Mouse (Mus musculus): ENCODE measurements at regions not wholly inside any gene's neighbourhood (a gene's known extent, or its start where the extent isn't known, plus 50 kb on each side); places are given as distances from the start of the nearest gene placed in this dataset.

DNA sequence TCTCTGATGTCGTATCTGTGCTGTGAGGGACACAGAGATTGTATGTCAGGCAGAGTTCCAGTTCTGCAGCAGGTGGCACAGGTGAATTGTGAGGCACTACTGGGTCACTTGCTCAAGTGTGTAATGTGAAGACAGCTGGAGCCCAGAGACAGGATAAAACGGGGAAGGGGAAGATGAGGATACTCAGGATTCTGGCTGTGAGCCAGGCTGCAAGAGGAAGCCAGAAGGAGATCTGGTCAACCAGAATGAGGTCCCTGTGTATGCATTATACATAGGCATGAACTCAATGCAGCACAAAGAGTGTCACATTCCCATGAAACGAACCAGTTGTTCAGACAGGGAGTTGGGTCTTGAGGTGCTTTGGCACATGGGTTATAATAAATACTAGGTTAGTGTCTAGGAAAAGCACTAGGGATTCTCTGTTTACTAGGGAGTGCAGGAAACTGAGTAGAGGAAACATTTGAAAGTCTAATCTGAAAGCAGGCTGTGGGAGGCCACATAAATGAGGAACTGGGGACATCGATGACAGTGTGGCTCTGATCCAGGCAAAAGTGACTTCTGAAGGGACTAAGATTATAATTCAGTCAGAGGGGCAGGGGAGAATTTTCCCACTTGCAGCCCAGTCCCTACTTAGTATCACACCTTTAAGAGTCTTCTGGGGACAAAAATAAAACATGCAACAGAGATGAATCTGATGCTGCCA, 109.9 kb upstream of the Rxfp2 start:
- no peak for DNase-seq (ENCODE audit: low spot score)

GRCm38 (mm10) chr5:149909108-149909739, 109.3 kb upstream of the Rxfp2 start:
- DNase-seq (ENCODE audit: low spot score), result no peak

GRCm38 (mm10) chr5:149909971-149910370, 108.5 kb upstream of the Rxfp2 start:
- no peak for DNase-seq (ENCODE audit: low spot score)

- DNase-seq (ENCODE audit: low spot score), result no peak
Observed at GRCm38 (mm10) chr5:149911968-149912367, 106.5 kb upstream of the Rxfp2 start.

GRCm38 (mm10) chr5:149915761-149916160, 102.7 kb upstream of the Rxfp2 start:
- DNase-seq (ENCODE audit: low spot score), result no peak

DNA sequence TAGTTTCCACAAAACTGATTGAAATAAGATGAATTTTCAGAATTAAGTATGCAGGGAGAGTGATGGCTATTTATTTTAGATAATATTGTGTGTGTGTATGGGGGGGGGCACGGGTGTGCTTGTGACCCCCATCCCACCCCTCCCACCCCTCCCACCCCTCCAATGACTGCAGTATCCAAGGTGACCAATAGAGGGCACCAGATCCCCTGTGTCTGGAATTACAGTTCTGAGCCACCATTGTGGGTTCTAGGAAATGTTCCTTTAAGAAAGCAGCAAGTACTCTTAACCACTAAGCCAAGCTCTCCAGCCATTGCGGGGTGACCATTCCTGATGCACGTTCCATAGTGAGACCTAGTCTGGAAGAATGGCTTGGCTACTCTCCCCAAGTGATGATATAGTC, 101.1 kb upstream of the Rxfp2 start:
- DNase-seq (ENCODE audit: low spot score), result no peak

GRCm38 (mm10) chr5:149919097-149919496, 99.4 kb upstream of the Rxfp2 start:
- no peak for DNase-seq (ENCODE audit: low spot score)

- no peak for DNase-seq (ENCODE audit: low spot score)
Observed at GRCm38 (mm10) chr5:149920326-149920725, 98.1 kb upstream of the Rxfp2 start.

DNA sequence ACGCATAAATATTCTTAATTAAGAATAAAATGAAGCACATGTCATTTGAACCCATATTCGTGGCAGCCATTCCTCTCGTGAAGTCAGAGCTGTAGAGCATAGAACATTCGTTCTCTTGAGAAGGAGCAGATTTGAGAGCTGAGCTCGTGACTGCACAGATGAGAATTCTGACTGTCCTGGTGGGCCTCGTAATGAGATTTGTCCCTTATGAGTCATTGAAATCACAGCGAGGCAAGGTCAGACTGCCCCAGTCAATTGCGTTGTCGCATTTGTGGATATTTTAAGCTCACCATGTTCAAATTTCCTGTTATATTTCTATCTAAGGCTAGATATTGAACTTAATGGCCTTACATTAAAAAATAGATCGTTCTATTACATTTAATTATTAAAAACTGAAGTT, 94.0 kb upstream of the Rxfp2 start:
- no peak for DNase-seq (ENCODE audit: low spot score)

GRCm38 (mm10) chr5:149926786-149927185, 91.7 kb upstream of the Rxfp2 start:
- no peak for DNase-seq (ENCODE audit: low spot score)

GRCm38 (mm10) chr5:149931574-149932161, 86.8 kb upstream of the Rxfp2 start:
- no peak for DNase-seq (ENCODE audit: low spot score)

- no peak for DNase-seq (ENCODE audit: low spot score)
Observed at GRCm38 (mm10) chr5:149932220-149932619, 86.3 kb upstream of the Rxfp2 start.

GRCm38 (mm10) chr5:149945651-149946050, 72.8 kb upstream of the Rxfp2 start:
- no peak for DNase-seq (ENCODE audit: low spot score)

DNA sequence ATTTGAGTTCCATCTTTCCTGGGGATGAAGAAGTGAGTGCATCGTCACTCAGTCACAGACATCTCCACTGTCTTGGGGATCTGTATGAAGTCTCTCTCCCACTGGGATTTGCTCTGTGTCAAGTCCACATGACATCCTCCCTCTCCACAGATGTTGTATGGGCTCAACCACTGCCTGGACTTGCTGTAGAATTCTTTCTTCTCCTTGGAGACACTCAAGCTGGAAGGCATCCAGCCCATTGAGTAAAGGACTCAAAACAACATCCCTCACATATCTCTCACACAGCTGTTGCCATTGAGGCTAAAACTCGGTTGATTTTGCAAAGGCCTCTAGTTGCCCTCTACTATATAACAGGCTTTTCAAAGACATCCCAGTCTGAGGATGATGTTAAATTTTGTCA, 71.0 kb upstream of the Rxfp2 start:
- no peak for DNase-seq (ENCODE audit: low spot score)

DNA sequence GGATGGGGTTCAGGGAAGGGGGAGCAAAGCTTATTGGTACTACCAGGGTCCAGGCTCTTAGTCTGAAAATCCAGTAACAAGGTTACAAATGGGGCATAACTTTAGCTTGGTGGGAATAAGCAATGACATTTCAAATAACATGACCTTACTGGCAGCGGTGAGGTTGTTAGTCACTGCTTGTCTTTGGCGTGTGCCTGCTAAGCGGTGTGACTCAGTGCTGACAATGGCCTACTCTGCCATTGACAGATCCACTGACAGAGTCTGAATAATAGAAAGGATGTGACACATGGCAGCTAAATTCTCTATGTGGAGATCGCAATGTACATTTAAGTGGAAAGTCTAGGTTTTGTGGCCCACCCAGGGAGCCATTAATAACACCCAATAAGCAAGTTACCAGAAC, 61.5 kb upstream of the Rxfp2 start:
- DNase-seq (ENCODE audit: low spot score), result no peak

- DNase-seq (ENCODE audit: low spot score), result no peak
Observed at GRCm38 (mm10) chr5:149961178-149961577, 57.3 kb upstream of the Rxfp2 start.

DNA sequence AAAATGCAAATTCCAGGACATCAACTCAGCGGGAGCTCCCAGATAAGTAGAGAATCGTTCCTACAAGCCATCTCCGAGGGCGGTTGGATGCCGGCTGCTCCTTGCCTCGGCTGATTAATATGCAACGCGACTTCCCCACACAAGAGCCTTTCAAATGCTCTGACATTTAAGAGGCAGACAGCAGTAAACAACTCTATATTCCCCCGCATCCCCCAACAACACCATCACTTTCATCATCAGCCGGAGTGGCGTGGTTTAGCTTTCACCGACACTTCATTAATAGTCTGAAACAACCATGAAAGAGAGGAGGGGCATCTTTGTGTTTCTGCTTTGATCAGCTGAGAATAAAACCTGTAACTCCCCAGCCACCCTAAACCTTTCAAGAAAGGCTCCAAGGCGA, 53.7 kb upstream of the Rxfp2 start:
- no peak for DNase-seq (ENCODE audit: low spot score)
